Mouse (Mus musculus) embryonic fibroblast, embryonic 13.5 days (primary cell): Measurements from ENCODE around the gene a.

Experiments
- CTCF ChIP-seq: IDR thresholded peaks from 2 replicates; pipeline ENCODE4 v1.5.1; 2011; ENCODE audit warnings: mild to moderate bottlenecking, control low read depth, low read length, moderate library complexity, borderline replicate concordance; ENCODE audit not compliant: insufficient read depth
- POLR2A ChIP-seq: IDR thresholded peaks from 2 replicates; pipeline ENCODE4 v1.6.1; 2011; ENCODE audit warnings: low read depth, mild to moderate bottlenecking, control low read depth, low read length, moderate library complexity

- no peak for TF ChIP-seq POLR2A
- no peak for TF ChIP-seq CTCF
These were observed 142.7 kb downstream of the a start for GRCm38 (mm10) chr2:154933884-154934283.
